Mouse (Mus musculus): Measurements from ENCODE around the gene Slc44a1. TPM values are rescaled to one million over a fixed set of nuclear protein-coding genes. Genes with fewer than 3 reads are reported as not detected.
A peak's percentile ranks its signal among the peaks of the same experiment; 100 is the strongest.

Slc44a1 gene
- polyA plus RNA-seq, 1 experiment from 2014 or later = 9.6 TPM

DNA sequence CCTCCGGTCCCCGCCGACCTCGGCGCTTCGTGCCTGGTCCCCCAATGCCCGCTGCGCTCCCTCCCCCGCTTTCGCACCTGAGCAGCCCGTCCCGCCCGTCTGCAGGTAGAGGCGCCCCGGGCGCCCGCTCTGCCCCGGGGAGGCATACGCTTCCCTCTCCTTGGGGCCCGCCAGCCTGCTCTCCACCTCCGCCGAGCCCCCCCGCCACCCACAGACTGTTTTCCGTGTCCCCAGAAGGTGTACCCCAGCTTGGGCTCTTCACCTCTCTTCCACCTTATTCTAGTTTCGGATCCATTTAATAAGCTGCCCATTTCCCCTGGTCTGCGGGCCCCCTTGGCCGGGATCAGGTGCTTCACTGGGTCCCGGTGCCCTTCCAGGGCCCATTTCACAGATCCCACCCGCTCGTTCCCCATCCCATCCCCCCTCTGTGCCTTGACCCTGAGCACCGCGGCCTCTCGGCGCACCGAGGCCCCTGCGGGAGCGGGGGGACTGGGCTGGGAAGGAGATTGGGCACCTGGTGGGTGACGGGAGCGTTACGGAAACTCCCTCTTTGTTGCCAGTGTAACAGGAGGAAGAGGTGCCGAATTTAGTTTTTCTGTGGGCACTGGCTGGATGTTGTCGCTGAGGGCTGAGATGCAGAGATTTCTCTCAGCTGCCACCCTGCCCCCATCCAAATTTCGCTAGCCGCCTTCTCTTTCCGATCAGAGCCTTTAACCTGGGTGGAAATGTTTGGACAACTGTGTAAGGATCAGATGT, 781 bp downstream of the Slc44a1 start:
- Histone ChIP-seq H3K4me1 (ENCODE audit: control insufficient read depth, insufficient read depth, low read length) (peaks cover 18% of the 10 kb centered on the region), H3K4me3 (ENCODE audit: low read depth, low read length) (peak overlapping the region; percentile 92), H3K27me3 (ENCODE audit: control insufficient read depth, insufficient read depth, low read depth, low read length) (no peaks in the 10 kb centered on the region), H3K4me2 (ENCODE audit: low read length) (peak overlapping the region; percentile 72), H3K27ac (ENCODE audit: low read length) (peak overlapping the region; percentile 85), H3K36me3 (ENCODE audit: control insufficient read depth, insufficient read depth, low read length) (no peaks in the 10 kb centered on the region), H3K9ac (ENCODE audit: low read depth, low read length) (peak overlapping the region; percentile 96), H3K9me3 (replicated peaks; ENCODE audit: control insufficient read depth, low read length, poor library complexity, severe bottlenecking) (no peaks in the 10 kb centered on the region)
- WGBS = under 1% methylated on average over 38 of the region's 45 CpGs
- ATAC-seq = peak; percentile 34

DNA sequence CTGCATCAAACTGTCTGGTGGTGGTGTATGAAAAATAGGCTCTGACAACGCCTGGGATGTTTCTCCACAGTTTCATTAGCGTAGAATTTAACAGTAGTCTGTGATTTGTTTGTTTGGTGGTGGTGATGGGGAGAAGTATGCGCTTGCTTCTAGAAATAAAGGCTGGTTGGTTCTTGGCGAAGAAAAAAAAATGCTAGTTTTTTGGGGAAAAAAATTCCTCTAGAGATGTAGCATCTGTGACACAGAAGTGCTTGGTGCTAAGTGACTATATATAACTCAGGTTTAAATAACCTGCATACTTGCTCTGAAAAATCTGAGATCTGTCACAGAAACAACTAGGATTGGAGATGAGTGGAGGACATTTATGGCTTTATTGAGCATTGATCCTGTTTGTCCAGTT, 1.5 kb downstream of the Slc44a1 start:
- H3K4me3 ChIP-seq (ENCODE audit: low read depth, low read length) = peak overlapping the region; percentile 92
- no peaks in the 10 kb centered on the region for H3K36me3 ChIP-seq (ENCODE audit: control insufficient read depth, insufficient read depth, low read length)
- no peaks in the 10 kb centered on the region for H3K27me3 ChIP-seq (ENCODE audit: control insufficient read depth, insufficient read depth, low read depth, low read length)
- no peak for ATAC-seq
- no peaks in the 10 kb centered on the region for H3K9me3 ChIP-seq (replicated peaks; ENCODE audit: control insufficient read depth, low read length, poor library complexity, severe bottlenecking)
- 0 out of 2 replicates have a peak overlapping the region, but pooled peaks have one; percentile 85 for H3K27ac ChIP-seq (ENCODE audit: low read length)
- peak overlapping the region; percentile 72 for H3K4me2 ChIP-seq (ENCODE audit: low read length)
- 31% methylated on average over 4 of the region's 4 CpGs for WGBS
- H3K4me1 ChIP-seq (ENCODE audit: control insufficient read depth, insufficient read depth, low read length) = peaks cover 18% of the 10 kb centered on the region
- H3K9ac ChIP-seq (ENCODE audit: low read depth, low read length) = no peak overlapping the region; the same call in 1 of the 2 replicates

DNA sequence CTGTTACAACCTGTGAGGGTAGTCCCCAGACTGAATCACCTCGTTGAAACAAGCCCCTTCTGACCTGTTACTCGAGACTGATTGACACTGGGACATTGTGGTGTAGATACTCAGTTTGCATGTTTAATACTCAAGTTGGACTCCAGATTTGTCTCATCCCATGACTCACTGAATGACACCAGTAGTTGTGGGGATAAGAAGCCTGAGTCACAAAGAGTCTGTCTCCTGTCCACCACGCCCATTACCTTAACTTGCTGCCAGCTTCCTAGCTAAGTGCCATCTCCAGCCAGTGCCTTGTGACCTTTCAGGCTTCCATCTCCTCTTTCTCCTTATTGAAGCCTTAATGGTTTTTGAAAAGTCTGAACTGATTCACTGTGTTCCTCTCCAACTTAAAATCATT, 6.0 kb downstream of the Slc44a1 start:
- no peak overlapping the region for H3K4me2 ChIP-seq (ENCODE audit: low read length)
- H3K9ac ChIP-seq (ENCODE audit: low read depth, low read length) = no peak overlapping the region
- no peak overlapping the region for H3K27ac ChIP-seq (ENCODE audit: low read length)
- WGBS = 81% methylated on average over 3 of the region's 3 CpGs
- no peaks in the 10 kb centered on the region for H3K9me3 ChIP-seq (replicated peaks; ENCODE audit: control insufficient read depth, low read length, poor library complexity, severe bottlenecking)
- H3K4me1 ChIP-seq (ENCODE audit: control insufficient read depth, insufficient read depth, low read length) = peaks cover 19% of the 10 kb centered on the region
- no peaks in the 10 kb centered on the region for H3K27me3 ChIP-seq (ENCODE audit: control insufficient read depth, insufficient read depth, low read depth, low read length)
- H3K36me3 ChIP-seq (ENCODE audit: control insufficient read depth, insufficient read depth, low read length) = no peaks in the 10 kb centered on the region
- H3K4me3 ChIP-seq (ENCODE audit: low read depth, low read length) = no peak overlapping the region
- ATAC-seq = no peak

DNA sequence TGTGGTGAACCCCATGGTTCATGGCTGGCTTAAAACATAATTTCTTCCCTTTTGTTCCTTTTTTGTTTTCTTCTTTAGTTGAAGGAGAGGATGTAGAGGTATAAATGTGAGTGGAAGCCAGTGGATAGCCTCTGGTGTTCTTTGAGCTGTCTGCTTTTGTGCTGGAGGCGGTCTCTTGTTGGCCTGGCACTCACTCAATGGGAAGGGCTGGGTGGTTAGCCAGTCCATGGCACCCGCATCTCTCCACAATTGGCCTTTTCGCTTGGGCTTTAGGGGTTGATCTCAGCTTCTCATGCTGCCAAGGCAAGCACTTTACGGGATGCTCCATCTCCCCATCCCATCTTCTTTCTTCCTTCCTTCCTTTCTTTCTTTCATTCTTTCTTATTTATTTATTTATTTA, 7.6 kb downstream of the Slc44a1 start:
- Histone ChIP-seq H3K9me3 (replicated peaks; ENCODE audit: control insufficient read depth, low read length, poor library complexity, severe bottlenecking) (no peaks in the 10 kb centered on the region), H3K27ac (ENCODE audit: low read length) (no peak overlapping the region), H3K4me1 (ENCODE audit: control insufficient read depth, insufficient read depth, low read length) (peaks cover 9% of the 10 kb centered on the region), H3K4me2 (ENCODE audit: low read length) (no peak overlapping the region), H3K36me3 (ENCODE audit: control insufficient read depth, insufficient read depth, low read length) (no peaks in the 10 kb centered on the region), H3K4me3 (ENCODE audit: low read depth, low read length) (no peak overlapping the region), H3K27me3 (ENCODE audit: control insufficient read depth, insufficient read depth, low read depth, low read length) (no peaks in the 10 kb centered on the region), H3K9ac (ENCODE audit: low read depth, low read length) (no peak overlapping the region)
- WGBS = 87% methylated on average over 4 of the region's 4 CpGs
- ATAC-seq = no peak

DNA sequence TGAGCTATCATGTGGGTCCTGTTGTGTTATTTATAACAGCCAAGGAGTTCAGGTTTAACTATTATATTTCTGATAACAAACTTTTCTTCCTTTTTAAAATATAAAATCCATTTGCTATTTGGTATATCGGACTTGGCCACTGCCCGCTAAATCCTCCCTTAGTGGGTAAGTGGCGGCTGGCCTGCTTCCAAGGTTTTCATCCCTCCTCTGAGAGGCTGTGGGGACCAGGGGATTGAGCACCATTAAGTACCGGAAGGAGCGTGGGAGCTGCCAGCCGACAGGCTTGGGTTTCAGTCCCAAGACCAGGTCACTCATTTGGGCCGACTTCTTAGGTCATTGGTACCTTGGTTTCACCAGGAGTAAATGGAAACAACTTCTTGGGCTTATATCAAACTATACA, 10.5 kb downstream of the Slc44a1 start:
- 74% methylated on average over 7 of the region's 7 CpGs for WGBS

DNA sequence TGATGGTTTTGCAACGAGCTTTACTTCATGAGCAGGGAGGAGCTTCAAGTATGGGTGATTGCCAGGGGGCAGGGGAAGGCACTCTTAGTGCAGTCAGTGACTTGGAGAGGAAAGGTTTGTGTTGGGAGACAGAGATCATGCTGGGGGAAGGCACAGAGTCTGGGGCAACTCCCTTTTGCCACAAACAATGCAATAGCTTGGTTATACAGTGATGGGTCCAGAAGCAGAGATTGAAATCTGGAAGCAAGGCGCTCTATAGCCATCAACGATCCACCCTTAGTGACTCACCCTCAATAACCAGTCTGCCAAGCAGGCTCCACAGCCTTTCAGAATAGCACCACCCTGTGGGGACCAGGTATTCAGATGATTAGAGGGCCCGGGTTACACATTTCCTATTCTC, 11.7 kb downstream of the Slc44a1 start:
- H3K9me3 ChIP-seq (replicated peaks; ENCODE audit: control insufficient read depth, low read length, poor library complexity, severe bottlenecking) = no peaks in the 10 kb centered on the region
- H3K27ac ChIP-seq (ENCODE audit: low read length) = no peak overlapping the region
- no peak for ATAC-seq
- peaks cover 6% of the 10 kb centered on the region for H3K4me1 ChIP-seq (ENCODE audit: control insufficient read depth, insufficient read depth, low read length)
- 71% methylated on average over 4 of the region's 4 CpGs for WGBS
- no peak overlapping the region for H3K4me2 ChIP-seq (ENCODE audit: low read length)
- no peaks in the 10 kb centered on the region for H3K36me3 ChIP-seq (ENCODE audit: control insufficient read depth, insufficient read depth, low read length)
- H3K9ac ChIP-seq (ENCODE audit: low read depth, low read length) = no peak overlapping the region
- no peaks in the 10 kb centered on the region for H3K27me3 ChIP-seq (ENCODE audit: control insufficient read depth, insufficient read depth, low read depth, low read length)
- no peak overlapping the region for H3K4me3 ChIP-seq (ENCODE audit: low read depth, low read length)

More for the DNA sequence above, 10.5 kb downstream of the Slc44a1 start:
- Histone ChIP-seq H3K9ac (ENCODE audit: low read depth, low read length) (no peak overlapping the region), H3K4me2 (ENCODE audit: low read length) (no peak overlapping the region), H3K27me3 (ENCODE audit: control insufficient read depth, insufficient read depth, low read depth, low read length) (no peaks in the 10 kb centered on the region), H3K36me3 (ENCODE audit: control insufficient read depth, insufficient read depth, low read length) (no peaks in the 10 kb centered on the region), H3K9me3 (replicated peaks; ENCODE audit: control insufficient read depth, low read length, poor library complexity, severe bottlenecking) (no peaks in the 10 kb centered on the region), H3K4me3 (ENCODE audit: low read depth, low read length) (no peak overlapping the region), H3K27ac (ENCODE audit: low read length) (no peak overlapping the region), H3K4me1 (ENCODE audit: control insufficient read depth, insufficient read depth, low read length) (peaks cover 6% of the 10 kb centered on the region)
- ATAC-seq = no peak

DNA sequence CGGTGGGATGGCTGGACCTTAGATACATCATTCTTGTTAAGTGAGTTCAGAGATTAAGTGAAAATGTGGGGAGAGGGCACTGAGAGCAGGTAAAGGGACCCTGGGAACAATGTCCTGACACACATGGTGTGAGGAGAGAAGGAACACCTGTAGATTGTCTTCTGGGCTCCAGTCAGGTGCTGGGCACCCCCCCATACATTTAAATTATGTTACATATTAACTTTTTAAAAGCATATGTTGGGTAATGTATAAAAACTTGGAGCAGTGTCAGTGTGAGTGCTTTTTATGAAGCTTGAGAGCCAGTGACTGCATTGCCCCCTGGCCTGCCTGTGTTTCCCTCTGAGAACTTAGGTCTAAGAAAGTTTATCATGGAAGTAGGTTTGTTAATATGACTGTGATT, 12.2 kb downstream of the Slc44a1 start:
- Histone ChIP-seq H3K27ac (ENCODE audit: low read length) (no peak overlapping the region), H3K4me3 (ENCODE audit: low read depth, low read length) (no peak overlapping the region), H3K9me3 (replicated peaks; ENCODE audit: control insufficient read depth, low read length, poor library complexity, severe bottlenecking) (no peaks in the 10 kb centered on the region), H3K4me2 (ENCODE audit: low read length) (no peak overlapping the region), H3K36me3 (ENCODE audit: control insufficient read depth, insufficient read depth, low read length) (no peaks in the 10 kb centered on the region), H3K4me1 (ENCODE audit: control insufficient read depth, insufficient read depth, low read length) (peaks cover 6% of the 10 kb centered on the region), H3K9ac (ENCODE audit: low read depth, low read length) (no peak overlapping the region), H3K27me3 (ENCODE audit: control insufficient read depth, insufficient read depth, low read depth, low read length) (no peaks in the 10 kb centered on the region)
- ATAC-seq = no peak
- WGBS = 95% methylated on average over 1 of the region's 1 CpGs

DNA sequence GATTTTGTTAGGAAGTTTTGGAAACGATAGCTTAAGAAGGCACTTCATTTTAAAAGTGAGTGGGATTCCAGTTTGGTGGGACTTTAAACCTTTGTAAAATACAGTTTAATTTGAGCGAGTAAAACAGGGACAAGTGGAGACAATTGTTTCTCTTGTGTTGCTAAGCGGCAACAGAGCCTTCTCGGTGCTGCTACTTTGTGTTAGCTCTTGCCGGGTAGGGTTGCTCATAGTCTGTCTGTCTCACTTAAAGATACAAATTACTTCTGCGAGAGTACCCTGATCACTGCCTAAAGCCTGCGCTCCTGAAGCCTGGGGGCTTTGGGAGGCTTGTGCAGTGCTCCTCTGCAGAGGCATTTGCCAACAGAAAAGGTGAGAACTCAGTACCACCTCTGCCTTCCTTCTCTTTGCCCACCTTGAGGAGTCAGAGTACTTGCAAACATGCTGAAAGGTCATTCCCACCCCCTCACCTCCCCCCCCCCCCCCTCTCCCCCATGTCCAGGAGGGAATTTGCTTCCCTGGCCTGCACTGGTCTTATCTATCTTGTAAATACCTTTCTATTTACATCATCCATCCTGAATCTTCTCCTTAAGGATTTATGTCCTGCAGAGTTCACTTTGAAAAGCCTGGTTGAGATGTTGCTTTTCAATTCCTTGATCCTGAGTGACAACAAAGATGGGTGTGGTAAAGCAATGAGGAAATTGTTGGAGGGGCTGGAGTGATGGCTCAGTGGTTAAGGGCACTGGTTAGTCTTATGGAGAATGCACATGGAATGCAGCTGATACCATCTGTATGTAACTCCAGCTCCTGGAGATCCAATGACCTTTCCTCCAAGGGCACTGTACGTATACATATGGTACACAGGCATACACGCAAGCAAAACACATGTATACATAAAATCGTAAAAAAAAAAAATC, 13.0 kb downstream of the Slc44a1 start:
- Histone ChIP-seq H3K36me3 (ENCODE audit: control insufficient read depth, insufficient read depth, low read length) (no peaks in the 10 kb centered on the region), H3K27ac (ENCODE audit: low read length) (no peak overlapping the region), H3K4me2 (ENCODE audit: low read length) (no peak overlapping the region), H3K4me3 (ENCODE audit: low read depth, low read length) (no peak overlapping the region), H3K9ac (ENCODE audit: low read depth, low read length) (no peak overlapping the region), H3K4me1 (ENCODE audit: control insufficient read depth, insufficient read depth, low read length) (peaks cover 6% of the 10 kb centered on the region), H3K9me3 (replicated peaks; ENCODE audit: control insufficient read depth, low read length, poor library complexity, severe bottlenecking) (no peaks in the 10 kb centered on the region), H3K27me3 (ENCODE audit: control insufficient read depth, insufficient read depth, low read depth, low read length) (no peaks in the 10 kb centered on the region)
- WGBS = 52% methylated on average over 10 of the region's 10 CpGs
- ATAC-seq = no peak

DNA sequence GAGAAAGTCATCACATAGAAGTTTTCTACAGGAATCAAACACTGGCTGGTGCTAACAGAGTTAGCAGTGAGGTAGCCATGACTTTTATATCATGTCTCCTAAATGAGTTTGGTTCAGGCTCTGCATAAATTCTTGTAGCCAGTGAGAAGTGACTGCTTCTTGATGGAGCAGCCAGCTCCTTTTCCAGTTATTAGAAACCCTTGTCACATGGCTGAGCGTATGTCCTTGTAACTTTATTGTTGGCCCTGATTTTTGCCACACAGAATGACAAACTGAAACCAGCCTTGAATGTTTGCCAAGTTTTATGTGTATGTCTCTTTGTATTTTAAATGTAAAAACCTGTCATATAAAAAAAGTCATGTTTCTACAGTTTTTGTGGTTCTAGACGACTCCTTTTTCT, 15.7 kb downstream of the Slc44a1 start:
- Histone ChIP-seq H3K9me3 (replicated peaks; ENCODE audit: control insufficient read depth, low read length, poor library complexity, severe bottlenecking) (no peaks in the 10 kb centered on the region), H3K27me3 (ENCODE audit: control insufficient read depth, insufficient read depth, low read depth, low read length) (no peaks in the 10 kb centered on the region), H3K4me3 (ENCODE audit: low read depth, low read length) (no peak overlapping the region), H3K4me2 (ENCODE audit: low read length) (no peak overlapping the region), H3K9ac (ENCODE audit: low read depth, low read length) (no peak overlapping the region), H3K4me1 (ENCODE audit: control insufficient read depth, insufficient read depth, low read length) (0 out of 2 replicates have a peak, but pooled peaks cover 2% of the 10 kb centered on the region), H3K36me3 (ENCODE audit: control insufficient read depth, insufficient read depth, low read length) (no peaks in the 10 kb centered on the region), H3K27ac (ENCODE audit: low read length) (no peak overlapping the region)
- 87% methylated on average over 2 of the region's 2 CpGs for WGBS
- ATAC-seq = no peak
